Mouse (Mus musculus) liver, embryonic 16.5 days (tissue): ENCODE results near the gene Slc28a1. TPM values are rescaled to one million over a fixed set of nuclear protein-coding genes. Genes with fewer than 3 reads are reported as not detected.

Experiments used
- ATAC-seq: fragments of 200-750 bp; cut with Nextera tagmentation; 2 replicates; pipeline ENCODE4 v1.8.0; 2017; ENCODE audit warnings: low read depth, mild to moderate bottlenecking, moderate number of reproducible peaks, moderate library complexity
- H3K27ac ChIP-seq: fragments of 300-500 bp; sonication (generic); 2 replicates; pipeline ENCODE4 v1.5.1; 2014; ENCODE audit warnings: mild to moderate bottlenecking, low read length
- H3K27me3 ChIP-seq: fragments of 300-500 bp; sonication (generic); 2 replicates; pipeline ENCODE4 v1.6.1; 2014; ENCODE audit warnings: low read depth, low read length, mixed read lengths; ENCODE audit not compliant: control insufficient read depth, insufficient read depth
- H3K36me3 ChIP-seq: fragments of 300-500 bp; sonication (generic); 2 replicates; pipeline ENCODE4 v1.6.1; 2014; ENCODE audit warnings: mild to moderate bottlenecking; ENCODE audit not compliant: control insufficient read depth, insufficient read depth
- H3K4me1 ChIP-seq: fragments of 300-500 bp; sonication (generic); 2 replicates; pipeline ENCODE4 v1.6.1; 2014; ENCODE audit warnings: low read depth, low read length, mixed read lengths; ENCODE audit not compliant: control insufficient read depth
- H3K4me2 ChIP-seq: fragments of 300-500 bp; sonication (generic); 2 replicates; pipeline ENCODE4 v1.6.1; 2014; ENCODE audit warnings: low read depth, low read length, mixed read lengths
- H3K4me3 ChIP-seq: fragments of 300-500 bp; sonication (generic); 2 replicates; pipeline ENCODE4 v1.5.1; 2014; ENCODE audit warnings: low read depth, mild to moderate bottlenecking, low read length
- H3K9ac ChIP-seq: fragments of 300-500 bp; sonication (generic); 2 replicates; pipeline ENCODE4 v1.6.1; 2014; ENCODE audit warnings: low read depth, low read length
- H3K9me3 ChIP-seq: fragments of 300-500 bp; sonication (generic); replicated peaks from 2 replicates; pipeline ENCODE4 v1.6.1; 2016; ENCODE audit warnings: low read length; ENCODE audit not compliant: control insufficient read depth
- WGBS: fragments of 180-500 bp; shearing (Covaris S2); extraction: QIAGEN DNeasy Blood & Tissue Kit; methylation state at CpG from one replicate; pipeline ENCODE4 v1.1.7; 2014; ENCODE audit not compliant: insufficient replicate concordance; 5-methylcytosine and 5-hydroxymethylcytosine counted together
- polyA plus RNA-seq: library from polyadenylated mRNA; unstranded; fragments of >200 nt; fragmentation: Nextera tagmentation; extraction: Ambion mirVana; gene quantifications from 2 replicates; pipeline ENCODE4 v1.2.1, GENCODE M21; 2015

The Slc28a1 gene
- polyA plus RNA-seq = 0.90 and 0.96 TPM in 2 replicates

- H3K9me3 ChIP-seq = no peaks in the 10 kb centered on the region
- no peak within 1 kb of the TSS for H3K4me2 ChIP-seq
- no peaks in the 10 kb centered on the region for H3K27me3 ChIP-seq
- peaks cover 3% of the 10 kb centered on the region; the same call in 1 of the 2 replicates for H3K4me1 ChIP-seq
- 73% methylated on average over 6 of the region's 6 CpGs for WGBS
- no peak within 1 kb of the TSS for H3K9ac ChIP-seq
- no peak within 1 kb of the TSS for H3K4me3 ChIP-seq
- ATAC-seq = peak; percentile 61
- H3K27ac ChIP-seq = no peak within 1 kb of the TSS
- no peaks in the 10 kb centered on the region for H3K36me3 ChIP-seq
Measured at GRCm38 (mm10) chr7:81114555-81114954, at the start of gene Slc28a1. TSS of gene Slc28a1 (plus strand) at chr7:81114799.

- no peak for ATAC-seq
- Histone ChIP-seq H3K27ac (no peak overlapping the region), H3K4me3 (no peak overlapping the region), H3K36me3 (no peaks in the 10 kb centered on the region), H3K4me1 (no peaks in the 10 kb centered on the region), H3K4me2 (no peak overlapping the region), H3K9me3 (no peaks in the 10 kb centered on the region), H3K27me3 (no peaks in the 10 kb centered on the region), H3K9ac (no peak overlapping the region)
- WGBS = 10% methylated on average over 6 of the region's 6 CpGs
Measured at GRCm38 (mm10) chr7:81066714-81067113, 47.9 kb upstream of the Slc28a1 start.

GRCm38 (mm10) chr7:81072463-81072862 is 42.1 kb upstream of the Slc28a1 start:
- H3K27me3 ChIP-seq = no peaks in the 10 kb centered on the region
- H3K4me3 ChIP-seq = no peak overlapping the region
- no peak for ATAC-seq
- peaks cover 12% of the 10 kb centered on the region for H3K4me1 ChIP-seq
- no peaks in the 10 kb centered on the region for H3K9me3 ChIP-seq
- no peak overlapping the region for H3K27ac ChIP-seq
- WGBS = 55% methylated on average over 5 of the region's 5 CpGs
- no peaks in the 10 kb centered on the region for H3K36me3 ChIP-seq
- H3K9ac ChIP-seq = no peak overlapping the region
- no peak overlapping the region for H3K4me2 ChIP-seq

GRCm38 (mm10) chr7:81073273-81073672 is 41.3 kb upstream of the Slc28a1 start:
- Histone ChIP-seq H3K4me1 (peaks cover 12% of the 10 kb centered on the region), H3K27me3 (no peaks in the 10 kb centered on the region), H3K36me3 (no peaks in the 10 kb centered on the region), H3K9ac (no peak overlapping the region), H3K9me3 (no peaks in the 10 kb centered on the region), H3K27ac (no peak overlapping the region), H3K4me2 (no peak overlapping the region), H3K4me3 (no peak overlapping the region)
- no peak for ATAC-seq
- WGBS = 67% methylated on average over 5 of the region's 5 CpGs

- peak overlapping the region; percentile 26; the same call in 1 of the 2 replicates for H3K27ac ChIP-seq
- H3K27me3 ChIP-seq = no peaks in the 10 kb centered on the region
- H3K9me3 ChIP-seq = no peaks in the 10 kb centered on the region
- 17% methylated on average over 9 of the region's 9 CpGs for WGBS
- no peak overlapping the region for H3K9ac ChIP-seq
- H3K4me2 ChIP-seq = no peak overlapping the region
- peak; percentile 77 for ATAC-seq
- H3K4me3 ChIP-seq = no peak overlapping the region
- H3K36me3 ChIP-seq = no peaks in the 10 kb centered on the region
- H3K4me1 ChIP-seq = peaks cover 12% of the 10 kb centered on the region
Measured at GRCm38 (mm10) chr7:81074546-81074945, 40.1 kb upstream of the Slc28a1 start.

- no peaks in the 10 kb centered on the region for H3K27me3 ChIP-seq
- WGBS = 15% methylated on average over 7 of the region's 7 CpGs
- H3K27ac ChIP-seq = no peak overlapping the region
- no peak overlapping the region for H3K4me2 ChIP-seq
- ATAC-seq = peak; percentile 42; the same call in 1 of the 2 replicates
- H3K36me3 ChIP-seq = no peaks in the 10 kb centered on the region
- H3K4me3 ChIP-seq = no peak overlapping the region
- no peaks in the 10 kb centered on the region for H3K9me3 ChIP-seq
- H3K9ac ChIP-seq = no peak overlapping the region
- peaks cover 12% of the 10 kb centered on the region for H3K4me1 ChIP-seq
Measured at GRCm38 (mm10) chr7:81075299-81075698, 39.3 kb upstream of the Slc28a1 start.

- Histone ChIP-seq H3K27ac (no peak overlapping the region), H3K9ac (no peak overlapping the region), H3K36me3 (no peaks in the 10 kb centered on the region), H3K27me3 (no peaks in the 10 kb centered on the region), H3K4me2 (no peak overlapping the region), H3K4me1 (peaks cover 12% of the 10 kb centered on the region), H3K4me3 (no peak overlapping the region), H3K9me3 (no peaks in the 10 kb centered on the region)
- WGBS = 53% methylated on average over 5 of the region's 5 CpGs
- no peak for ATAC-seq
Measured at GRCm38 (mm10) chr7:81075732-81076131, 38.9 kb upstream of the Slc28a1 start.

GRCm38 (mm10) chr7:81077009-81077408 is 37.6 kb upstream of the Slc28a1 start:
- no peaks in the 10 kb centered on the region for H3K9me3 ChIP-seq

GRCm38 (mm10) chr7:81078740-81079139 is 35.9 kb upstream of the Slc28a1 start:
- H3K9ac ChIP-seq = no peak overlapping the region
- H3K4me3 ChIP-seq = no peak overlapping the region
- H3K27ac ChIP-seq = no peak overlapping the region
- no peak for ATAC-seq
- H3K4me1 ChIP-seq = peaks cover 12% of the 10 kb centered on the region
- no peaks in the 10 kb centered on the region for H3K9me3 ChIP-seq
- H3K27me3 ChIP-seq = no peaks in the 10 kb centered on the region
- 69% methylated on average over 6 of the region's 6 CpGs for WGBS
- no peaks in the 10 kb centered on the region for H3K36me3 ChIP-seq
- H3K4me2 ChIP-seq = no peak overlapping the region

More at GRCm38 (mm10) chr7:81077009-81077408, 37.6 kb upstream of the Slc28a1 start:
- H3K9ac ChIP-seq = no peak overlapping the region
- H3K36me3 ChIP-seq = no peaks in the 10 kb centered on the region
- no peak overlapping the region for H3K4me3 ChIP-seq
- no peak overlapping the region for H3K27ac ChIP-seq
- ATAC-seq = no peak
- H3K4me1 ChIP-seq = peaks cover 12% of the 10 kb centered on the region
- no peak overlapping the region for H3K4me2 ChIP-seq
- WGBS = 55% methylated on average over 6 of the region's 6 CpGs
- no peaks in the 10 kb centered on the region for H3K27me3 ChIP-seq
